Mouse (Mus musculus) hindbrain, embryonic 10.5 days (tissue): ENCODE measurements around the gene Pxdc1. TPM values are rescaled to one million over a fixed set of nuclear protein-coding genes. Genes with fewer than 3 reads are reported as not detected.
A peak's percentile ranks its signal among the peaks of the same experiment; 100 is the strongest.

Experiments used
- DNase-seq: peaks from one replicate; pipeline ENCODE4 v3.0.0-alpha.2; 2017; ENCODE audit warnings: low spot score
- H3K27ac ChIP-seq: fragments of 300-500 bp; sonication (generic); 2 replicates; pipeline ENCODE4 v1.5.1; 2016; ENCODE audit warnings: mild to moderate bottlenecking, moderate library complexity
- H3K27me3 ChIP-seq: fragments of 300-500 bp; sonication (generic); 2 replicates; pipeline ENCODE4 v1.6.1; 2016; ENCODE audit warnings: mild to moderate bottlenecking; ENCODE audit not compliant: poor library complexity, insufficient read depth, severe bottlenecking
- H3K36me3 ChIP-seq: fragments of 300-500 bp; sonication (generic); 2 replicates; pipeline ENCODE4 v1.6.1; 2016; ENCODE audit warnings: mild to moderate bottlenecking, moderate library complexity
- H3K4me1 ChIP-seq: fragments of 300-500 bp; sonication (generic); replicated peaks from 2 replicates; pipeline ENCODE4 v1.6.1; 2016; ENCODE audit warnings: mild to moderate bottlenecking
- H3K4me3 ChIP-seq: fragments of 300-500 bp; sonication (generic); 2 replicates; pipeline ENCODE4 v1.5.1; 2016; ENCODE audit warnings: mild to moderate bottlenecking, moderate library complexity
- H3K9me3 ChIP-seq: fragments of 300-500 bp; sonication (generic); 2 replicates; pipeline ENCODE4 v1.6.1; 2016; ENCODE audit warnings: mild to moderate bottlenecking, moderate library complexity
- WGBS: fragments of 180-500 bp; shearing (Covaris S2); methylation state at CpG from one replicate; pipeline ENCODE4 v1.1.7; 2016; 5-methylcytosine and 5-hydroxymethylcytosine counted together
- polyA plus RNA-seq: library from polyadenylated mRNA; unstranded; fragments of >200 nt; fragmentation: Nextera tagmentation; extraction: Ambion mirVana; gene quantifications from 2 replicates; pipeline ENCODE4 v1.2.1, GENCODE M21; 2016

Gene Pxdc1
- polyA plus RNA-seq, 1 experiment from 2014 or later: 3.6 TPM

- 67% methylated on average over 16 of the region's 16 CpGs for WGBS
- Histone ChIP-seq H3K36me3 (no peaks in the 10 kb centered on the region), H3K4me3 (no peak overlapping the region), H3K9me3 (peaks cover 5% of the 10 kb centered on the region), H3K4me1 (peaks cover 14% of the 10 kb centered on the region), H3K27ac (peak overlapping the region; percentile 35; the same call in 1 of the 2 replicates), H3K27me3 (no peaks in the 10 kb centered on the region)
- no peak for DNase-seq
These were observed 16.9 kb upstream of the Pxdc1 start for GRCm38 (mm10) chr13:34669919-34670865.

GRCm38 (mm10) chr13:34667197-34667596, 13.9 kb upstream of the Pxdc1 start:
- 87% methylated on average over 8 of the region's 8 CpGs for WGBS
- Histone ChIP-seq H3K27ac (no peak overlapping the region), H3K27me3 (no peaks in the 10 kb centered on the region), H3K4me1 (peaks cover 13% of the 10 kb centered on the region), H3K36me3 (no peaks in the 10 kb centered on the region), H3K9me3 (peaks cover 5% of the 10 kb centered on the region), H3K4me3 (no peak overlapping the region)
- no peak for DNase-seq

- Histone ChIP-seq H3K4me1 (peaks cover 11% of the 10 kb centered on the region), H3K27ac (no peak overlapping the region), H3K36me3 (no peaks in the 10 kb centered on the region), H3K9me3 (peaks cover 5% of the 10 kb centered on the region), H3K27me3 (no peaks in the 10 kb centered on the region), H3K4me3 (no peak overlapping the region)
- DNase-seq: no peak
- WGBS: 90% methylated on average over 4 of the region's 4 CpGs
These were observed 11.8 kb upstream of the Pxdc1 start for GRCm38 (mm10) chr13:34665074-34665473.

GRCm38 (mm10) chr13:34663762-34664161, 10.5 kb upstream of the Pxdc1 start:
- Histone ChIP-seq H3K36me3 (no peaks in the 10 kb centered on the region), H3K27ac (no peak overlapping the region), H3K27me3 (no peaks in the 10 kb centered on the region), H3K9me3 (peaks cover 4% of the 10 kb centered on the region), H3K4me1 (peaks cover 7% of the 10 kb centered on the region; the same call in 1 of the 2 replicates), H3K4me3 (no peak overlapping the region)
- 89% methylated on average over 6 of the region's 6 CpGs for WGBS
- no peak for DNase-seq

- Histone ChIP-seq H3K4me3 (no peak overlapping the region), H3K27me3 (peaks cover 7% of the 10 kb centered on the region), H3K27ac (no peak overlapping the region), H3K9me3 (no peaks in the 10 kb centered on the region), H3K4me1 (0 out of 2 replicates have a peak, but pooled peaks cover 3% of the 10 kb centered on the region), H3K36me3 (no peaks in the 10 kb centered on the region)
- 72% methylated on average over 4 of the region's 4 CpGs for WGBS
- no peak for DNase-seq
These were observed 6.2 kb upstream of the Pxdc1 start for GRCm38 (mm10) chr13:34659507-34659906.

- Histone ChIP-seq H3K27ac (no peak overlapping the region), H3K4me3 (no peak overlapping the region), H3K36me3 (no peaks in the 10 kb centered on the region), H3K4me1 (peaks cover 24% of the 10 kb centered on the region), H3K9me3 (no peaks in the 10 kb centered on the region), H3K27me3 (peaks cover 39% of the 10 kb centered on the region)
- DNase-seq: no peak
- 79% methylated on average over 5 of the region's 5 CpGs for WGBS
These were observed 3.1 kb upstream of the Pxdc1 start for GRCm38 (mm10) chr13:34656351-34656750.

- Histone ChIP-seq H3K9me3 (no peaks in the 10 kb centered on the region), H3K36me3 (no peaks in the 10 kb centered on the region), H3K4me3 (peak overlapping the region; percentile 64), H3K27ac (peak overlapping the region; percentile 88), H3K4me1 (peaks cover 38% of the 10 kb centered on the region), H3K27me3 (peaks cover 71% of the 10 kb centered on the region)
- DNase-seq: peak; percentile 65
- whole genome bisulfite sequencing: under 1% methylated on average over 105 of the region's 105 CpGs
These were observed 689 bp downstream of the Pxdc1 start for GRCm38 (mm10) chr13:34652353-34653241.

- WGBS: under 1% methylated on average over 35 of the region's 35 CpGs
- Histone ChIP-seq H3K4me1 (peaks cover 38% of the 10 kb centered on the region), H3K36me3 (no peaks in the 10 kb centered on the region), H3K27ac (peak overlapping the region; percentile 88), H3K27me3 (peaks cover 77% of the 10 kb centered on the region), H3K4me3 (peak overlapping the region; percentile 64), H3K9me3 (no peaks in the 10 kb centered on the region)
- DNase-seq: peak; percentile 65
These were observed 1.3 kb downstream of the Pxdc1 start for GRCm38 (mm10) chr13:34652016-34652352.

- Histone ChIP-seq H3K27ac (peak overlapping the region; percentile 88), H3K4me3 (peak overlapping the region; percentile 64), H3K27me3 (peaks cover 78% of the 10 kb centered on the region), H3K9me3 (no peaks in the 10 kb centered on the region), H3K36me3 (no peaks in the 10 kb centered on the region), H3K4me1 (peaks cover 38% of the 10 kb centered on the region)
- 2% methylated on average over 24 of the region's 24 CpGs for WGBS
- DNase-seq: peak; percentile 51
These were observed 1.8 kb downstream of the Pxdc1 start for GRCm38 (mm10) chr13:34651474-34651991.

GRCm38 (mm10) chr13:34650953-34651352, 2.3 kb downstream of the Pxdc1 start:
- Histone ChIP-seq H3K27ac (no peak overlapping the region), H3K36me3 (no peaks in the 10 kb centered on the region), H3K9me3 (no peaks in the 10 kb centered on the region), H3K4me3 (peak overlapping the region; percentile 64), H3K27me3 (peaks cover 78% of the 10 kb centered on the region), H3K4me1 (peaks cover 38% of the 10 kb centered on the region)
- no peak for DNase-seq
- 37% methylated on average over 10 of the region's 10 CpGs for WGBS

GRCm38 (mm10) chr13:34650371-34650770, 2.9 kb downstream of the Pxdc1 start:
- H3K9me3 ChIP-seq: no peaks in the 10 kb centered on the region
- peak overlapping the region; percentile 9; the same call in 1 of the 2 replicates for H3K4me3 ChIP-seq
- no peak overlapping the region for H3K27ac ChIP-seq
- no peaks in the 10 kb centered on the region for H3K36me3 ChIP-seq
- WGBS: 56% methylated on average over 6 of the region's 6 CpGs
- no peak for DNase-seq
- peaks cover 38% of the 10 kb centered on the region for H3K4me1 ChIP-seq
- peaks cover 75% of the 10 kb centered on the region for H3K27me3 ChIP-seq

- H3K27me3 ChIP-seq: peaks cover 53% of the 10 kb centered on the region
- H3K9me3 ChIP-seq: no peaks in the 10 kb centered on the region
- H3K27ac ChIP-seq: no peak overlapping the region
- no peak overlapping the region for H3K4me3 ChIP-seq
- DNase-seq: no peak
- H3K4me1 ChIP-seq: peaks cover 35% of the 10 kb centered on the region
- WGBS: 62% methylated on average over 4 of the region's 4 CpGs
- no peaks in the 10 kb centered on the region for H3K36me3 ChIP-seq
These were observed 5.5 kb downstream of the Pxdc1 start for GRCm38 (mm10) chr13:34647751-34648150.
